Mouse (Mus musculus) liver, embryonic 14.5 days (tissue): ENCODE data around the gene Akr1b8. TPM values are rescaled to one million over a fixed set of nuclear protein-coding genes. Genes with fewer than 3 reads are reported as not detected.

Experiments used
- ATAC-seq: fragments of 200-750 bp; cut with Nextera tagmentation; 2 replicates; pipeline ENCODE4 v1.8.0; 2017; ENCODE audit warnings: moderate number of reproducible peaks, mild to moderate bottlenecking, moderate library complexity; ENCODE audit not compliant: insufficient read depth
- DNase-seq, 3 experiments: peaks; one replicate each; pipeline ENCODE4 v3.0.0-alpha.2; 2012 to 2013; ENCODE audit warnings: low read depth in 3 of 3, low spot score in 3 of 3
- H3K27ac ChIP-seq: fragments of 300-500 bp; sonication (generic); 2 replicates; pipeline ENCODE4 v1.5.1; 2014; ENCODE audit warnings: moderate library complexity, mild to moderate bottlenecking, control low read depth, inconsistent platforms
- H3K27me3 ChIP-seq: fragments of 300-500 bp; sonication (generic); 2 replicates; pipeline ENCODE4 v1.6.1; 2014; ENCODE audit warnings: mild to moderate bottlenecking, low read length, moderate library complexity; ENCODE audit not compliant: control insufficient read depth, insufficient read depth
- H3K36me3 ChIP-seq: fragments of 300-500 bp; sonication (generic); replicated peaks from 2 replicates; pipeline ENCODE4 v1.6.1; 2014; ENCODE audit warnings: low read depth; ENCODE audit not compliant: control insufficient read depth, insufficient read depth
- H3K4me1 ChIP-seq, 2 experiments: fragments of 200-500 bp in 1 of 2; fragments of 300-500 bp in 1 of 2; sonication (generic) in 1 of 2; replicated peaks; 2 replicates each; pipeline ENCODE4 v1.6.1; 2012 to 2014; ENCODE audit warnings: antibody characterized with exemption in 1 of 2, inconsistent platforms in 1 of 2, low read length in 1 of 2; ENCODE audit not compliant: control insufficient read depth in 2 of 2, insufficient read depth in 2 of 2
- H3K4me2 ChIP-seq: fragments of 300-500 bp; sonication (generic); 2 replicates; pipeline ENCODE4 v1.6.1; 2014; ENCODE audit warnings: low read depth, mild to moderate bottlenecking, control low read depth, moderate library complexity
- H3K4me3 ChIP-seq, 2 experiments: fragments of 200-500 bp in 1 of 2; fragments of 300-500 bp in 1 of 2; sonication (generic) in 1 of 2; 2 replicates each; pipeline ENCODE4 v1.5.1; 2012 to 2014; ENCODE audit warnings: low read depth in 2 of 2, low read length in 2 of 2, mild to moderate bottlenecking in 2 of 2, control low read depth in 1 of 2, inconsistent platforms in 1 of 2, moderate library complexity in 1 of 2; ENCODE audit not compliant: insufficient read depth in 1 of 2
- H3K9ac ChIP-seq: fragments of 300-500 bp; sonication (generic); replicated peaks from 2 replicates; pipeline ENCODE4 v1.6.1; 2014; ENCODE audit warnings: mild to moderate bottlenecking, control low read depth, moderate library complexity
- H3K9me3 ChIP-seq: fragments of 300-500 bp; sonication (generic); 2 replicates; pipeline ENCODE4 v1.6.1; 2016; ENCODE audit warnings: low read length, mixed read lengths; ENCODE audit not compliant: control insufficient read depth
- CTCF ChIP-seq: IDR thresholded peaks from 2 replicates; pipeline ENCODE4 v1.5.1; 2016; ENCODE audit warnings: antibody characterized with exemption, low read depth, control low read depth
- EP300 ChIP-seq: IDR thresholded peaks from 2 replicates; pipeline ENCODE4 v1.6.1; 2016; ENCODE audit warnings: antibody characterized with exemption, low read depth
- WGBS: fragments of 180-500 bp; shearing (Covaris S2); extraction: QIAGEN DNeasy Blood & Tissue Kit; methylation state at CpG from one replicate; pipeline ENCODE4 v1.1.7; 2014; ENCODE audit not compliant: insufficient replicate concordance; 5-methylcytosine and 5-hydroxymethylcytosine counted together
- polyA plus RNA-seq, 2 experiments: library from polyadenylated mRNA; depleted of rRNA in 1 of 2; stranded (reverse) in 1 of 2; unstranded in 1 of 2; fragments of >200 nt; fragmentation: Nextera tagmentation in 1 of 2; extraction: Ambion mirVana in 1 of 2; gene quantifications; 2 replicates each; pipeline versions ENCODE4 v1.2.1 to v1.2.3; 2012 to 2014

Gene Akr1b8
- polyA plus RNA-seq, 2 experiments: 4.2 to 4.7 TPM

- no peak for ATAC-seq
- TF ChIP-seq CTCF (no peak), EP300 (no peak)
- Histone ChIP-seq H3K27me3 (no peaks in the 10 kb centered on the region), H3K36me3 (no peaks in the 10 kb centered on the region), H3K9ac (no peak overlapping the region), H3K27ac (no peak overlapping the region), H3K9me3 (no peaks in the 10 kb centered on the region), H3K4me3 (no peak overlapping the region), H3K4me1 (peaks cover 2 to 4% of the 10 kb centered on the region in 2 experiments; a peak in 1 of 4 replicates), H3K4me2 (no peak overlapping the region)
- DNase-seq: no peak
- WGBS: 74% methylated on average over 9 of the region's 9 CpGs
Measured at GRCm38 (mm10) chr6:34313386-34313785, 40.5 kb upstream of the Akr1b8 start.

- Histone ChIP-seq H3K4me2 (no peak overlapping the region), H3K27ac (no peak overlapping the region), H3K4me3 (no peak overlapping the region), H3K36me3 (no peaks in the 10 kb centered on the region), H3K27me3 (no peaks in the 10 kb centered on the region), H3K4me1 (peaks cover 2 to 4% of the 10 kb centered on the region in 2 experiments; a peak in 1 of 4 replicates), H3K9me3 (no peaks in the 10 kb centered on the region), H3K9ac (no peak overlapping the region)
- WGBS: 80% methylated on average over 2 of the region's 2 CpGs
- no peak for ATAC-seq
- no peak for TF ChIP-seq CTCF
- no peak for TF ChIP-seq EP300
- no peak for DNase-seq
Measured at GRCm38 (mm10) chr6:34313921-34314320, 40.0 kb upstream of the Akr1b8 start.

- H3K4me2 ChIP-seq: peak within 1 kb of the TSS; percentile 94
- H3K4me1 ChIP-seq: peaks cover 2 to 4% of the 10 kb centered on the region in 2 experiments; a peak in 1 of 4 replicates
- under 1% methylated on average over 60 of the region's 60 CpGs for WGBS
- no peaks in the 10 kb centered on the region for H3K36me3 ChIP-seq
- peak within 1 kb of the TSS; percentile 66 for H3K9ac ChIP-seq
- DNase-seq: peak; percentile 75 to 79 (median 78)
- peak within 1 kb of the TSS; percentile 73 to 76 for H3K4me3 ChIP-seq
- H3K9me3 ChIP-seq: no peaks in the 10 kb centered on the region
- no peaks in the 10 kb centered on the region for H3K27me3 ChIP-seq
- no peak for TF ChIP-seq EP300
- TF ChIP-seq CTCF: peak; percentile 48
- peak; percentile 97 for ATAC-seq
- no peak within 1 kb of the TSS for H3K27ac ChIP-seq
Measured at GRCm38 (mm10) chr6:34316854-34317771, 36.8 kb upstream of the Akr1b8 start, which contains the start of gene Akr1b3. Gene Akr1b3, minus strand, starts transcription at chr6:34317478.

GRCm38 (mm10) chr6:34318172-34318571 lies 35.7 kb upstream of the Akr1b8 start:
- Histone ChIP-seq H3K4me3 (peak overlapping the region in 1 of 2 experiments; percentile 73; a peak in 2 of 4 replicates), H3K9me3 (no peaks in the 10 kb centered on the region), H3K4me2 (peak overlapping the region; percentile 94), H3K27me3 (no peaks in the 10 kb centered on the region), H3K9ac (peak overlapping the region; percentile 40; the same call in 1 of the 2 replicates), H3K27ac (no peak overlapping the region), H3K36me3 (no peaks in the 10 kb centered on the region), H3K4me1 (peaks cover 2 to 4% of the 10 kb centered on the region in 2 experiments; a peak in 1 of 4 replicates)
- WGBS: 39% methylated on average over 5 of the region's 5 CpGs
- DNase-seq (no peak), ATAC-seq (no peak)
- TF ChIP-seq CTCF: no peak
- TF ChIP-seq EP300: no peak

- DNase-seq: no peak
- H3K9me3 ChIP-seq: no peaks in the 10 kb centered on the region
Measured at GRCm38 (mm10) chr6:34318636-34319035, 35.3 kb upstream of the Akr1b8 start.

More at GRCm38 (mm10) chr6:34318636-34319035, 35.3 kb upstream of the Akr1b8 start:
- no peak for ATAC-seq
- Histone ChIP-seq H3K4me3 (no peak overlapping the region), H3K4me2 (no peak overlapping the region), H3K27ac (no peak overlapping the region), H3K36me3 (no peaks in the 10 kb centered on the region), H3K9ac (no peak overlapping the region), H3K27me3 (no peaks in the 10 kb centered on the region), H3K4me1 (peaks cover 2 to 4% of the 10 kb centered on the region in 2 experiments; a peak in 1 of 4 replicates)
- TF ChIP-seq CTCF: no peak
- TF ChIP-seq EP300: no peak
- 51% methylated on average over 6 of the region's 6 CpGs for WGBS
